Mouse (Mus musculus) ES-Bruce4 (cell line): ENCODE measurements at regions not wholly inside any gene's neighbourhood (a gene's known extent, or its start where the extent isn't known, plus 50 kb on each side); places are given as distances from the start of the nearest gene placed in this dataset.

ENCODE experiments used
- CTCF ChIP-seq: IDR thresholded peaks from one replicate; pipeline ENCODE4 v1.8.1; 2011; ENCODE audit warnings: low read depth, low read length
- EP300 ChIP-seq: IDR thresholded peaks from 2 replicates; pipeline ENCODE4 v1.6.1; 2011; ENCODE audit warnings: low read depth, low read length; ENCODE audit not compliant: insufficient read depth
- POLR2A ChIP-seq: IDR thresholded peaks from one replicate; pipeline ENCODE4 v1.8.1; 2011; ENCODE audit warnings: low read length; ENCODE audit not compliant: insufficient read depth

GRCm38 (mm10) chr11:18395631-18396030 is 442.0 kb upstream of the Etaa1 start:
- TF ChIP-seq CTCF, result no peak
- no peak for TF ChIP-seq POLR2A
- no peak for TF ChIP-seq EP300
